Mouse (Mus musculus) midbrain, embryonic 15.5 days (tissue): ENCODE results near the gene Nr3c2. TPM values are rescaled to one million over a fixed set of nuclear protein-coding genes. Genes with fewer than 3 reads are reported as not detected.

Experiments
- ATAC-seq: fragments of 200-750 bp; cut with Nextera tagmentation; replicated peaks from 2 replicates; pipeline ENCODE4 v1.8.0; 2017; ENCODE audit warnings: moderate TSS enrichment
- H3K27ac ChIP-seq: fragments of 300-500 bp; sonication (generic); 2 replicates; pipeline ENCODE4 v1.5.1; 2015; ENCODE audit warnings: mild to moderate bottlenecking, inconsistent platforms
- H3K27me3 ChIP-seq: fragments of 300-500 bp; sonication (generic); replicated peaks from 2 replicates; pipeline ENCODE4 v1.6.1; 2015; ENCODE audit warnings: inconsistent platforms
- H3K36me3 ChIP-seq: fragments of 300-500 bp; sonication (generic); replicated peaks from 2 replicates; pipeline ENCODE4 v1.6.1; 2015; ENCODE audit warnings: inconsistent platforms
- H3K4me1 ChIP-seq: fragments of 300-500 bp; sonication (generic); 2 replicates; pipeline ENCODE4 v1.6.1; 2015; ENCODE audit warnings: inconsistent platforms
- H3K4me2 ChIP-seq: fragments of 300-500 bp; sonication (generic); 2 replicates; pipeline ENCODE4 v1.6.1; 2015; ENCODE audit warnings: inconsistent platforms, mild to moderate bottlenecking, moderate library complexity
- H3K4me3 ChIP-seq: fragments of 300-500 bp; sonication (generic); 2 replicates; pipeline ENCODE4 v1.5.1; 2015; ENCODE audit warnings: mild to moderate bottlenecking, inconsistent platforms
- H3K9ac ChIP-seq: fragments of 300-500 bp; sonication (generic); 2 replicates; pipeline ENCODE4 v1.6.1; 2015; ENCODE audit warnings: mild to moderate bottlenecking, inconsistent platforms
- H3K9me3 ChIP-seq: fragments of 300-500 bp; sonication (generic); 2 replicates; pipeline ENCODE4 v1.6.1; 2016; ENCODE audit warnings: inconsistent platforms
- WGBS: fragments of 180-500 bp; shearing (Covaris S2); methylation state at CpG from one replicate; pipeline ENCODE4 v1.1.7; 2015; ENCODE audit warnings: mixed read lengths; 5-methylcytosine and 5-hydroxymethylcytosine counted together
- polyA plus RNA-seq: library from polyadenylated mRNA; unstranded; fragments of >200 nt; fragmentation: Nextera tagmentation; extraction: Ambion mirVana; gene quantifications from 2 replicates; pipeline ENCODE4 v1.2.1, GENCODE M21; 2015

Gene Nr3c2
- polyA plus RNA-seq, 1 experiment from 2014 or later, result 4.4 TPM

DNA sequence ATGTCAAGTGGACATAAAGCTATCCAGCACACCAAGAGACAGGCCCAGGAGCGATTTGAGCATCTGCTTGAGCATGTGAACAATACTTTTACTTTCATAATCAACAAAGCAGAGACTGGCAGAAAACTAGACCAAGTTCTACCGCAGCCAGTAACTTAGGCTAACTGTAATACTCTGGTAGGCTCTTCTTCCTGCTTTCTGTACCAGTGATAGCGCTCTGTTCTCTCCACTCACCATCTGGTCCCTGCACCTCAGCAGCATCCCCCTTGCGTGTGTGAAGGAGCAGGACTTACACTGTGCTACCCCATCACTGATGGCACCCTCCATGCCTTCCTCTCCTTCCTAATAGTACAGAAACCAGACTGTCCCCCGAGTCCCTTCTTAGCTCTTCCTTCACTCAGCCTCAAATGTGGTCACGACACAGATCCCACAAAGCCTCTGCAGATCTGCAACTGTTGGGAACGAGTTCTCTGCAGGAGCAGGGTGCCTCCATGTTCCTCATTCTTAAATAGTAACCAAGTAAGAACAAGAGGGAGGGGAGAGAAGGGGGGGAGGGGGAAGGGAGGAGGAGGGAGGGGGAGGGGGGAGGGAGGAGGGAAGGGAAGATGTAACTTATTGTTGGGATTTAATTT is 383.5 kb downstream of the Nr3c2 start:
- no peak for ATAC-seq
- no peak overlapping the region for H3K9ac ChIP-seq
- H3K4me3 ChIP-seq, result no peak overlapping the region
- H3K36me3 ChIP-seq, result no peaks in the 10 kb centered on the region
- no peaks in the 10 kb centered on the region for H3K4me1 ChIP-seq
- no peaks in the 10 kb centered on the region for H3K27me3 ChIP-seq
- 88% methylated on average over 7 of the region's 7 CpGs for WGBS
- H3K9me3 ChIP-seq, result no peaks in the 10 kb centered on the region
- no peak overlapping the region for H3K4me2 ChIP-seq
- H3K27ac ChIP-seq, result no peak overlapping the region

- WGBS, result 84% methylated on average over 3 of the region's 3 CpGs
- Histone ChIP-seq H3K27me3 (no peaks in the 10 kb centered on the region), H3K4me1 (no peaks in the 10 kb centered on the region), H3K9me3 (no peaks in the 10 kb centered on the region), H3K4me3 (no peak overlapping the region), H3K27ac (no peak overlapping the region), H3K9ac (no peak overlapping the region), H3K36me3 (no peaks in the 10 kb centered on the region), H3K4me2 (no peak overlapping the region)
- ATAC-seq, result no peak
Measured at GRCm38 (mm10) chr8:77284473-77284872, 385.2 kb downstream of the Nr3c2 start.

- ATAC-seq, result no peak
- no peaks in the 10 kb centered on the region for H3K4me1 ChIP-seq
- no peaks in the 10 kb centered on the region for H3K27me3 ChIP-seq
- H3K4me2 ChIP-seq, result no peak overlapping the region
- H3K4me3 ChIP-seq, result no peak overlapping the region
- H3K9me3 ChIP-seq, result no peaks in the 10 kb centered on the region
- H3K36me3 ChIP-seq, result no peaks in the 10 kb centered on the region
- 84% methylated on average over 3 of the region's 3 CpGs for WGBS
- H3K9ac ChIP-seq, result no peak overlapping the region
- H3K27ac ChIP-seq, result no peak overlapping the region
Measured at GRCm38 (mm10) chr8:77288065-77288464, 388.8 kb downstream of the Nr3c2 start.

DNA sequence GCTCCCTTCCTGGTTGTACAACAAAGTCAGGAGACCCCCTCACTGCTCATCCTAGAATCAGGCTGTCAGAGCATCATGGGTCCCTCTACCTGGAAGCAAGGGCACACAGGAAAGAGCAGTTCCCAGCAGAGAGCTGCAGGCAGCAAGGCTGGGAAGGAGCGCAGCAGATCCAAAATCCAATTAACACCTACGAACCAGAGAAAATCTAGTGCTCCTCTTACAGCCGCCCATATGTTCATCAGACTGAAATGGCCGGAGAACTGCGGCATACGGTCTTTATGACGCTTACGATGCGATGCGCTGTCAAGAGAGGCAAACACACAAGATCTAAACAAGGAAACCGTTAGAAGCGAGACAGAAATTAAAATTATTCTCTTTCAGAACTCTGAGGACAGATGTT is 389.2 kb downstream of the Nr3c2 start:
- ATAC-seq, result no peak

DNA sequence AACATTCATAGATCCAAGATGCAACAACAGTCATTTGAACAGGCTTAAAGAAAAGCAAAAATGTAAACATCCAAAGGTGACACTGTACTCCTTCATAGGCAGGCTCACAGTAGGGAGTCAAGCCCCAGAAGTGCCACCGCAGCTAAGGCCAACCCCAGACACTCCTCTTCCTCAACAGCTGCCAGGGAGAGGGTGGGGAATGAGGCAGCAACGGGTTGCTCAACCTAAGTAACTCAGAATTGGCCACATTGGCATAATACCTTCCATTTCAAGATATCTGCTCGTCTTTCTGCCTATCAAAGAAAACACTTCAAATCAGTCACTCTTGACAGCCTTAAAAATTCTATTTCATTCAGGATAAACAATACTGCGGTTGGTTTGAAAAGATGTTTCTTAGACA is 392.9 kb downstream of the Nr3c2 start:
- Histone ChIP-seq H3K36me3 (no peaks in the 10 kb centered on the region), H3K27me3 (no peaks in the 10 kb centered on the region), H3K4me2 (no peak overlapping the region), H3K27ac (no peak overlapping the region), H3K4me1 (no peaks in the 10 kb centered on the region), H3K9me3 (no peaks in the 10 kb centered on the region), H3K4me3 (no peak overlapping the region), H3K9ac (no peak overlapping the region)
- ATAC-seq, result no peak
- 43% methylated on average over 4 of the region's 4 CpGs for WGBS

More for the DNA sequence above, 389.2 kb downstream of the Nr3c2 start:
- H3K9me3 ChIP-seq, result no peaks in the 10 kb centered on the region
- 94% methylated on average over 12 of the region's 12 CpGs for WGBS
- no peaks in the 10 kb centered on the region for H3K4me1 ChIP-seq
- no peak overlapping the region for H3K27ac ChIP-seq
- H3K4me3 ChIP-seq, result no peak overlapping the region
- no peaks in the 10 kb centered on the region for H3K36me3 ChIP-seq
- H3K9ac ChIP-seq, result no peak overlapping the region
- no peaks in the 10 kb centered on the region for H3K27me3 ChIP-seq
- H3K4me2 ChIP-seq, result no peak overlapping the region

DNA sequence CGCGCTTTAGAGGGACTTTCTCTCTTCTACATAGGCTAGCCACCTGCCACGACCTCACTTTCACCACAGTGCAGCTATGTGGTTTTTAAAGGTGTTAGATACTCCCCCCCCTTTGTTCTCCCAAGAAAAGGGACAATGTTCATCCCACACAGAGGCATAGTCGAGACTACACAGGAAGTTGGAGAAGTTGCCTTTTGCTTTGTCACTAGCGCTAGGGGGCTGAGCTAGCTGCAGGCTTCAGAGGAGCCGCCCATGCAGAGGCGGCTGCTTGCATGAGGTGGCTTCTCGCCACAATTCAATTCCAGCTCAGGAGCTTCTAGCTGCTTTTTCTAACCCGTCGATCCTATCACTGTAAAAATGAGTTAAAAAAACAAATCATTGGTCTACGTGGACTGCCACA is 393.4 kb downstream of the Nr3c2 start:
- Histone ChIP-seq H3K9ac (no peak overlapping the region), H3K27ac (no peak overlapping the region), H3K4me3 (no peak overlapping the region), H3K36me3 (no peaks in the 10 kb centered on the region), H3K4me2 (no peak overlapping the region), H3K9me3 (no peaks in the 10 kb centered on the region), H3K4me1 (no peaks in the 10 kb centered on the region), H3K27me3 (no peaks in the 10 kb centered on the region)
- 59% methylated on average over 11 of the region's 11 CpGs for WGBS
- no peak for ATAC-seq

- Histone ChIP-seq H3K36me3 (no peaks in the 10 kb centered on the region), H3K4me1 (no peaks in the 10 kb centered on the region), H3K27me3 (no peaks in the 10 kb centered on the region), H3K27ac (no peak overlapping the region), H3K9me3 (no peaks in the 10 kb centered on the region), H3K4me3 (no peak overlapping the region), H3K4me2 (no peak overlapping the region), H3K9ac (no peak overlapping the region)
- ATAC-seq, result no peak
- 94% methylated on average over 11 of the region's 11 CpGs for WGBS
Measured at GRCm38 (mm10) chr8:77294599-77294998, 395.4 kb downstream of the Nr3c2 start.
